Mouse (Mus musculus) CH12.LX (cell line): ENCODE measurements around the gene Hoxb3.

Source experiments
- CTCF ChIP-seq, 2 experiments: IDR thresholded peaks in 1 of 2; conservative IDR thresholded peaks in 1 of 2; 2 replicates each; pipeline ENCODE4 v1.5.1; 2011 to 2012; ENCODE audit warnings: low read depth in 2 of 2, low read length in 2 of 2, improper control_type of control experiment in 1 of 2, inconsistent platforms in 1 of 2, mild to moderate bottlenecking in 1 of 2, moderate library complexity in 1 of 2
- POLR2A ChIP-seq: IDR thresholded peaks from 2 replicates; pipeline ENCODE4 v1.6.1; 2011; ENCODE audit warnings: low read depth, mild to moderate bottlenecking, improper control_type of control experiment, low read length

GRCm38 (mm10) chr11:96350791-96351190 is 27.7 kb downstream of the Hoxb3 start:
- no peak for TF ChIP-seq POLR2A
- TF ChIP-seq CTCF (conservative IDR thresholded peaks at IDR 0.05 in 1 of 2, IDR thresholded peaks at IDR 0.05 in 1 of 2; ENCODE audit: low read depth in 2 of 2, low read length in 2 of 2), result no peak
